Comparison of ENCODE assay signal across 8 mouse cellular contexts in genomic region chr13:108214485-108215107, GRCm38 (mm10). TPM values are rescaled to one million over a fixed set of nuclear protein-coding genes. Genes with fewer than 3 reads are reported as not detected.
DNase-seq lines count a peak whose midpoint lies in the region; ATAC-seq and TF ChIP-seq lines count a peak whose summit lies in the region.

No protein-coding gene starts in this region.

- peaks cover 10% of the 10 kb centered on the region for H3K4me1 ChIP-seq in forebrain, embryonic 16.5 days (replicated peaks; ENCODE audit: control insufficient read depth, insufficient read depth, low read length)
- peaks cover 0 to 9% of the 10 kb centered on the region in 2 experiments; a peak in 3 of 4 replicates for H3K4me1 ChIP-seq in liver, embryonic 14.5 days (replicated peaks; ENCODE audit: control insufficient read depth in 2 of 2, insufficient read depth in 2 of 2, low read length in 1 of 2)

- DNase-seq in spleen, adult 12 weeks (ENCODE audit: low spot score), result peak; percentile 30
- no peak for DNase-seq in spleen, postnatal 14 days (ENCODE audit: low spot score in 2 of 2)
- peak; percentile 42 for DNase-seq in cerebellum, adult 11-12 months
- DNase-seq in liver, embryonic 14.5 days (ENCODE audit: low read depth in 3 of 3, low spot score in 3 of 3), result no peak

- H3K9ac ChIP-seq in forebrain, embryonic 16.5 days (replicated peaks; ENCODE audit: low read depth, low read length), result peak overlapping the region; percentile 79
- no peak overlapping the region for H3K9ac ChIP-seq in liver, embryonic 14.5 days (replicated peaks)

- peak overlapping the region; percentile 78 for H3K4me3 ChIP-seq in forebrain, embryonic 16.5 days (replicated peaks; ENCODE audit: low read length)
- peak overlapping the region; percentile 49 to 53 for H3K4me3 ChIP-seq in liver, embryonic 14.5 days (ENCODE audit: insufficient read depth in 1 of 2, low read depth in 2 of 2, low read length in 2 of 2)

- H3K27ac ChIP-seq in forebrain, embryonic 16.5 days (ENCODE audit: low read length), result no peak overlapping the region
- no peak overlapping the region for H3K27ac ChIP-seq in liver, embryonic 14.5 days

- H3K9me3 ChIP-seq in forebrain, embryonic 16.5 days (ENCODE audit: control insufficient read depth, low read length), result no peaks in the 10 kb centered on the region
- H3K9me3 ChIP-seq in liver, embryonic 14.5 days (ENCODE audit: control insufficient read depth, low read length), result no peaks in the 10 kb centered on the region

- TF ChIP-seq EP300 in liver, embryonic 14.5 days (IDR thresholded peaks at IDR 0.05; ENCODE audit: low read depth), result no peak

- 0 out of 2 replicates have a peak, but pooled peaks cover 8% of the 10 kb centered on the region for H3K27me3 ChIP-seq in forebrain, embryonic 16.5 days (replicated peaks; ENCODE audit: control insufficient read depth, insufficient read depth, low read length)
- peaks cover 37% of the 10 kb centered on the region for H3K27me3 ChIP-seq in liver, embryonic 14.5 days (ENCODE audit: control insufficient read depth, insufficient read depth, low read length)

- H3K36me3 ChIP-seq in forebrain, embryonic 16.5 days (ENCODE audit: control insufficient read depth, insufficient read depth), result no peaks in the 10 kb centered on the region
- H3K36me3 ChIP-seq in liver, embryonic 14.5 days (replicated peaks; ENCODE audit: control insufficient read depth, insufficient read depth, low read depth), result no peaks in the 10 kb centered on the region

- under 1% methylated on average over 46 of the region's 50 CpGs for WGBS in forebrain, embryonic 16.5 days
- WGBS in liver, embryonic 14.5 days (ENCODE audit: insufficient replicate concordance), result under 1% methylated on average over 50 of the region's 50 CpGs

- peak; percentile 61 for ATAC-seq in forebrain, embryonic 16.5 days
- ATAC-seq in inflammation-experienced regulatory T-cells, adult 6 months, result peak; percentile 32
- peak; percentile 55 for ATAC-seq in liver, embryonic 14.5 days (ENCODE audit: insufficient read depth)
- ATAC-seq in monocyte, adult 5-6 weeks (replicated peaks; ENCODE audit: insufficient number of reproducible peaks, low FRiP score, low TSS enrichment, poor library complexity, severe bottlenecking), result peak; percentile 37; the same call in 1 of the 2 replicates
- no peak for ATAC-seq in erythroid progenitor cell, adult 5-6 weeks (replicated peaks; ENCODE audit: low FRiP score, poor library complexity, severe bottlenecking)

- peak overlapping the region; percentile 100 for H3K4me2 ChIP-seq in forebrain, embryonic 16.5 days (ENCODE audit: low read length)
- peak overlapping the region; percentile 62 for H3K4me2 ChIP-seq in liver, embryonic 14.5 days (ENCODE audit: low read depth)

- no peak for TF ChIP-seq CTCF in liver, embryonic 14.5 days (IDR thresholded peaks at IDR 0.05; ENCODE audit: low read depth)

RNA-seq across cellular contexts. Expression of gene Elovl7, which starts 0.4 kb away (rescaled TPM):
- polyA plus RNA-seq in forebrain, embryonic 16.5 days (2015; fragmentation: Nextera tagmentation; extraction: Ambion mirVana), result 1.8 and 2.4 TPM in 2 replicates
- under 1 TPM; 0.28 to 0.87 (median 0.37) TPM for polyA plus RNA-seq in inflammation-experienced regulatory T-cells, adult 6 months (2017; shearing (Covaris generic))
- 0.37 and 0.51 TPM in 2 replicates for polyA plus RNA-seq in liver, embryonic 14.5 days (2012; rRNA removed)
- polyA plus RNA-seq in liver, embryonic 14.5 days (2014; fragmentation: Nextera tagmentation; extraction: Ambion mirVana), result 1.8 and 2.0 TPM in 2 replicates
- total RNA-seq in monocyte, adult 5-6 weeks (2017), result 1.7 to 8.5 TPM (median 3.8 TPM) in 3 replicates
- 0.72 TPM in 1 of 2 replicates, not detected in the other for total RNA-seq in erythroid progenitor cell, adult 5-6 weeks (2015; ENCODE audit: low replicate concordance)
- total RNA-seq in erythroid progenitor cell, adult 5-6 weeks (2017; ENCODE audit: low replicate concordance), result 1.1 TPM in 1 of 2 replicates, not detected in the other

RNA-seq across cellular contexts. Expression of gene Ercc8, which starts 56.1 kb away (rescaled TPM):
- polyA plus RNA-seq in forebrain, embryonic 16.5 days (2015; fragmentation: Nextera tagmentation; extraction: Ambion mirVana), result 33.3 and 33.5 TPM in 2 replicates
- 10 to 100 TPM in 2 of 3 experiments, 1 to 10 TPM in 1; 6.9 to 10.5 (median 10.4) TPM for polyA plus RNA-seq in inflammation-experienced regulatory T-cells, adult 6 months (2017; shearing (Covaris generic))
- 4.6 and 5.6 TPM in 2 replicates for polyA plus RNA-seq in liver, embryonic 14.5 days (2012; rRNA removed)
- 7.8 and 8.8 TPM in 2 replicates for polyA plus RNA-seq in liver, embryonic 14.5 days (2014; fragmentation: Nextera tagmentation; extraction: Ambion mirVana)
- 5.8 to 15.7 TPM (median 8.4 TPM) in 3 replicates for total RNA-seq in monocyte, adult 5-6 weeks (2017)
- total RNA-seq in erythroid progenitor cell, adult 5-6 weeks (2015; ENCODE audit: low replicate concordance), result 2.9 and 4.3 TPM in 2 replicates
- total RNA-seq in erythroid progenitor cell, adult 5-6 weeks (2017; ENCODE audit: low replicate concordance), result 4.9 TPM in 1 of 2 replicates, not detected in the other

RNA-seq across cellular contexts. Expression of gene Ndufaf2, which starts 56.2 kb away (rescaled TPM):
- 63.4 and 72.8 TPM in 2 replicates for polyA plus RNA-seq in forebrain, embryonic 16.5 days (2015; fragmentation: Nextera tagmentation; extraction: Ambion mirVana)
- 10 to 100 TPM; 38.9 to 47.2 (median 43.2) TPM for polyA plus RNA-seq in inflammation-experienced regulatory T-cells, adult 6 months (2017; shearing (Covaris generic))
- polyA plus RNA-seq in liver, embryonic 14.5 days (2012; rRNA removed), result 6.4 and 21.6 TPM in 2 replicates
- 33.6 and 33.8 TPM in 2 replicates for polyA plus RNA-seq in liver, embryonic 14.5 days (2014; fragmentation: Nextera tagmentation; extraction: Ambion mirVana)
- 11.4 to 19.9 TPM (median 19.1 TPM) in 3 replicates for total RNA-seq in monocyte, adult 5-6 weeks (2017)
- 8.3 and 12.6 TPM in 2 replicates for total RNA-seq in erythroid progenitor cell, adult 5-6 weeks (2015; ENCODE audit: low replicate concordance)
- 8.9 and 13.3 TPM in 2 replicates for total RNA-seq in erythroid progenitor cell, adult 5-6 weeks (2017; ENCODE audit: low replicate concordance)

Comparison
In these comparisons a context has a peak if more than half of its experiments do, and no peak if none do; other contexts are left out.
1. DNase-seq: peak in spleen, adult 12 weeks (single experiment) and cerebellum, adult 11-12 months (single experiment); none in spleen, postnatal 14 days (0 of 2) and liver, embryonic 14.5 days (0 of 3).